Mouse (Mus musculus) intestine, embryonic 15.5 days (tissue): ENCODE measurements around the gene Tmem185a. TPM values are rescaled to one million over a fixed set of nuclear protein-coding genes. Genes with fewer than 3 reads are reported as not detected.
"Not testable (repeated sequence)": the region's sequence is repeated elsewhere in the genome, so short reads cannot be mapped to it uniquely, and the experiment has no call there.

Source experiments
- ATAC-seq: fragments of 200-750 bp; cut with Nextera tagmentation; 2 replicates; pipeline ENCODE4 v1.8.0; 2017; ENCODE audit warnings: moderate TSS enrichment, moderate library complexity
- H3K27ac ChIP-seq: fragments of 300-500 bp; sonication (generic); 2 replicates; pipeline ENCODE4 v1.5.1; 2015; ENCODE audit warnings: mild to moderate bottlenecking, inconsistent platforms
- H3K27me3 ChIP-seq: fragments of 300-500 bp; sonication (generic); replicated peaks from 2 replicates; pipeline ENCODE4 v1.6.1; 2015; ENCODE audit warnings: inconsistent platforms
- H3K36me3 ChIP-seq: fragments of 300-500 bp; sonication (generic); 2 replicates; pipeline ENCODE4 v1.6.1; 2015; ENCODE audit warnings: inconsistent platforms
- H3K4me1 ChIP-seq: fragments of 300-500 bp; sonication (generic); replicated peaks from 2 replicates; pipeline ENCODE4 v1.6.1; 2015; ENCODE audit warnings: inconsistent platforms
- H3K4me2 ChIP-seq: fragments of 300-500 bp; sonication (generic); replicated peaks from 2 replicates; pipeline ENCODE4 v1.6.1; 2015; ENCODE audit warnings: mild to moderate bottlenecking, inconsistent platforms
- H3K4me3 ChIP-seq: fragments of 300-500 bp; sonication (generic); replicated peaks from 2 replicates; pipeline ENCODE4 v1.5.1; 2015; ENCODE audit warnings: inconsistent platforms
- H3K9ac ChIP-seq: fragments of 300-500 bp; sonication (generic); 2 replicates; pipeline ENCODE4 v1.6.1; 2015; ENCODE audit warnings: inconsistent platforms
- H3K9me3 ChIP-seq: fragments of 300-500 bp; sonication (generic); 2 replicates; pipeline ENCODE4 v1.6.1; 2016; ENCODE audit warnings: inconsistent platforms
- WGBS: fragments of 180-500 bp; shearing (Covaris S2); methylation state at CpG from one replicate; pipeline ENCODE4 v1.1.7; 2015; 5-methylcytosine and 5-hydroxymethylcytosine counted together
- polyA plus RNA-seq: library from polyadenylated mRNA; unstranded; fragments of >200 nt; fragmentation: Nextera tagmentation; extraction: Ambion mirVana; gene quantifications from 2 replicates; pipeline ENCODE4 v1.2.1, GENCODE M21; 2015

The Tmem185a gene
- 34.2 and 38.3 TPM in 2 replicates for polyA plus RNA-seq

DNA sequence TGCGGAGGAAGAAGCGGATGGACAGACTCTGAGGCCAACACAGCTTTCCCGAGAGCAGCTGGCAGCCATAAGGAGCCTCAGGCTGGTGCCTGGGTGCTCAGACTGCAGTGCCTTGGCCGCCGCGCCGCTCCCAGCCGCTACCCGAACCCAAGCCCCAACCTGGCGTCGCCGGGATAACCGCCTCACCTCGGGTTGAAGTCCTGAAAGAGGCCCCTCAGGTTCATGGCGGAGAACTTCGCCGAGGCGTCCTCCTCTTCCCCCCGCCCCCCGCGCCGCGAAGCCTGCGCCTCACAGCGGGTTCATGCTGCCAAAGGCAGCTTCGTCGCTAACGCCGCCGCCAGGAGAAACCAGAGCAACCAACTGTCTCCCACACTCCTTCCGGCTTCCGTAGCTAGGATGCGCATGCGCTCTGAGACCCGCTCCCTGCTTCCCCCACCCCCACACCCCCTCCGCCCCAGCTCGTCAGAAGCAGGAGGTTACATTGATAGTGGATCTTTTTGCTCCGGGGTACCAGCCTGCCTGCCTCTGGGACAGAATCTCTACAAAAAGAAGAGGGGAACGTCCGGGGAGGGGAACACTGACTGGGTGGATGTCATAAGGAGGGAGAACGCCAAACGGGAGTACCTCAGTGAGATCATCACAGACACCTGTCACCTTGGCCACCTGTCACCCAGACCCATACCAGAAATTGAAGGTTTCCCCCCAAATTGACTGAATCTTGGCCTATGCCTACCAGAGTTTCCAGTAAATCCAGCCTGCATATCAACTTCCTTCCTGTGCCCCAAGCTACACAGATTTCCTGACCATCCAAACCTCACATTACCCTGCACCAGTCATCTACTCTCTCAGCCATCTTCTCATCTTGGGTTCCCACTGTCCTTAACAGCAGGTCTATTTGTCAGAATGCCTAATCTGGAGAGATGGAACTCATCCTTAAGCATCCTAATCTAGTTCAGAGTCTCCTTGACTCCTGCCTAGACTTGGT is at the start of gene Tmem185a:
TSS of gene Tmem185a (minus strand) at position 389 of the 985 bp plus-strand sequence.
- peak within 1 kb of the TSS; percentile 52 for H3K9ac ChIP-seq
- peak within 1 kb of the TSS; percentile 57 for H3K4me2 ChIP-seq
- ATAC-seq: peak; percentile 94
- H3K27ac ChIP-seq: peak within 1 kb of the TSS; percentile 71
- no peaks in the 10 kb centered on the region for H3K4me1 ChIP-seq
- H3K4me3 ChIP-seq: peak within 1 kb of the TSS; percentile 55
- H3K36me3 ChIP-seq: no peaks in the 10 kb centered on the region
- H3K9me3 ChIP-seq: no peaks in the 10 kb centered on the region
- no peaks in the 10 kb centered on the region for H3K27me3 ChIP-seq
- 24% methylated on average over 42 of the region's 42 CpGs for WGBS

DNA sequence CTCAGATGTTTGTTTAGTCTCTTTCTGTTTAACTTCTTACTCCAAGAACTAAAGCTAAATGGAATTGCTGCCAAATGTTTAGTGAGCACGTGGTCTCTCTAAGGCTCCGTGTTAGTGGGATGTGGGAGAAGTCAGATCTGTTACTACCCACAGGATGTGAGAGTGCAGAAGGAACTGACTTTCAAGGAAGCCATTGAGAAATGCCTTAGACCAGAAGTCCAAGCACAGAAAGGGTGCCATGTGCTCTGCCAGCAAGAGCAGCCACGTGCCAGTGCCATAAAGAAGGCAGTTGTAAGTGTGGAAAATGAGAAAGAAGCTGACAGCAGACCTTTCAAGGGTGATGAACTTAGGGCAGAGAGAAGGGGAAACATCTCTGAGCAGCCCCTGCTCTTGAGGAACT is 37.4 kb upstream of the Tmem185a start:
- ATAC-seq, H3K9me3 ChIP-seq, H3K4me3 ChIP-seq, H3K4me2 ChIP-seq, H3K4me1 ChIP-seq, H3K9ac ChIP-seq, H3K27me3 ChIP-seq, H3K27ac ChIP-seq, H3K36me3 ChIP-seq: not testable (repeated sequence)
- WGBS: 73% methylated on average over 3 of the region's 3 CpGs

DNA sequence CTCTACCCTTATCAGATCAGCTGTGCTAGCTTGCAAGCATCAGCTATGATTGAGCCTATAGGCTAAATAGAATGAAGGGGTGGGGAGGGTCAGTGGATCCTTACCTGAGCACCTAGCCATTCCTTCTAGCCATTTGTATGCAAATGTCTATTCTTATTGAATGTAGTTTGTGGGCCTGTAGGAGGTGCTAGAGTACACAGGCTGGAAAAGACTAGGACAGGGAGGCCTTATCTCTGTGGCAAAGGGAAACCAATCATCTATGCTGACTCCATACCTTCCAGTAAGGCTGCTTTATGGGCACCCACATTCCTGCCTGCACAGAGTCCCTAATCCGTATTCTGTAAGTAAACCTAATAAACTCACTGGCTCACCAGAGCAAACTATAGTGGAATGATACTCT is 10.3 kb upstream of the Tmem185a start:
- H3K9ac ChIP-seq, H3K27ac ChIP-seq, H3K4me3 ChIP-seq, H3K36me3 ChIP-seq, H3K9me3 ChIP-seq, H3K4me1 ChIP-seq, H3K4me2 ChIP-seq, H3K27me3 ChIP-seq, ATAC-seq: not testable (repeated sequence)
- no CpG with 5 or more reads among the region's 1 CpGs for WGBS

DNA sequence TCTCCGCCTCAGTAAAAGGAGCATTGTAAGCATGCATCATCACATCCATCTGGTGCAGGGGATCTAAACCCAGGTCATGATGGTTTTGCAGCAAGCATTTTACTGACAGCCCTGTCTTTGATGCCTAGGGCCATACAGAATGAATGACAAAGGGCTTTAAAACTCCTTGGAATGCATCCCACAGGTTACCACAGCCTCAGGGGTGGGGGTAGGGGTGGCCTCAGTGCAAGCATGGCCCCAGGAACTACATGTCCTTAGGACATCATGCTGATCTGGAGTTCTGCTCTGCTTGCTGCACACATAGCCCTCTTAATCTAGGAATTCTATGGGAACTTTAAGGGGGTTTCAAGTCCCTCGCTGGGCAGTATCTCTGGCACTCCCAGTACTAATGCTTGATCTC is 5.2 kb upstream of the Tmem185a start:
- ATAC-seq: no peak
- 73% methylated on average over 2 of the region's 2 CpGs for WGBS

DNA sequence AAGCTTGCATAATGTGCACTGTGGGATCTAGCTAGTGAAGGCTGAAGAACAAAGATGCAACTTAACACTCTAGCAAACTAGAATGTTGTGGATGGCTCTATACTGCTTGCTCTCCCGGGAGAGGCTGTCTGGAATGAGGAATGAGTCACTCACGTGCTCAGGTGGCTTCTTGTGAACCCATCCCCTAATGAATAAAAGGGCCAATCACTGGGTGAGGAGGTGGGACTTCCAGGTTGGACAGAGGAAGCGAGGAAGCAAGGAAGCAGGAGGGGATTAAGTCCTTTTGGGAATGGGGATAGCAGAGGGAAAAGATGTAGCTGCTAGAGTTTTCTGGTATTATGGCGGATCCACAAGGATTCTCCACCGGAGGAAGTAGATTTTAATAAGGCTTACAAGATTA is 1.7 kb upstream of the Tmem185a start:
- no peak overlapping the region for H3K27ac ChIP-seq
- H3K27me3 ChIP-seq: no peaks in the 10 kb centered on the region
- 58% methylated on average over 5 of the region's 5 CpGs for WGBS
- no peak overlapping the region for H3K9ac ChIP-seq
- H3K4me1 ChIP-seq: no peaks in the 10 kb centered on the region
- H3K9me3 ChIP-seq: no peaks in the 10 kb centered on the region
- H3K4me3 ChIP-seq: no peak overlapping the region
- no peak for ATAC-seq
- H3K4me2 ChIP-seq: no peak overlapping the region
- H3K36me3 ChIP-seq: no peaks in the 10 kb centered on the region

More for the DNA sequence above, 5.2 kb upstream of the Tmem185a start:
- Histone ChIP-seq H3K4me1 (no peaks in the 10 kb centered on the region), H3K27ac (no peak overlapping the region), H3K9me3 (no peaks in the 10 kb centered on the region), H3K27me3 (no peaks in the 10 kb centered on the region), H3K9ac (no peak overlapping the region), H3K36me3 (no peaks in the 10 kb centered on the region), H3K4me3 (no peak overlapping the region), H3K4me2 (no peak overlapping the region)

DNA sequence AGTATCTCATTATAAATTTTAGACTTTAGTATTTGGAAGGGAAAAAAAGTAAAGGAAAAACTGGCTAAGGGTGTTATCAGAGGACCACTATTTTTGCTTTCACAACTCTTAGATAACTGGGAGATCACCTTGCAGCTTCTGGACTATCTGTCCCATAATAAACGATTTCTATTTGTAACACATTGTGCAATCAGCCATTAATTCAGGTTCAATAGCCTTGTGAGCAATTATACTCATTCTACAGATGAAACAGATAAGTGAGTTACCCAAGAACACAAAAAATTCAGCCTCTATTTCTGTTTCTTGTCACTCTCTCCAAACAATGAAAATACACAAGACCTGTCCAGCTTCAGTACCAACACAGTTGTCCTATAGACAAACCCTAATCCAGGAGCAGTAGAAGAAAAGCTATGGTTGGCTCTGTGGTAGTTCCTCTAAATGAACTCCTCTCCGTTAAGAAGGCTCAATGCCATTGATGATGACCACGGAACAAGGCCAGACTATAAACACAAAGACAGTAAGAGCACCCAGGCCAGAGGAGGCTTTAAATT is 1.7 kb downstream of the Tmem185a start:
- no peaks in the 10 kb centered on the region for H3K27me3 ChIP-seq
- H3K4me2 ChIP-seq: peak overlapping the region; percentile 57
- H3K4me3 ChIP-seq: peak overlapping the region; percentile 55; the same call in 1 of the 2 replicates
- no peak for ATAC-seq
- H3K27ac ChIP-seq: no peak overlapping the region
- H3K9me3 ChIP-seq: no peaks in the 10 kb centered on the region
- no peaks in the 10 kb centered on the region for H3K36me3 ChIP-seq
- H3K9ac ChIP-seq: no peak overlapping the region
- H3K4me1 ChIP-seq: no peaks in the 10 kb centered on the region
- WGBS: 70% methylated on average over 3 of the region's 3 CpGs

DNA sequence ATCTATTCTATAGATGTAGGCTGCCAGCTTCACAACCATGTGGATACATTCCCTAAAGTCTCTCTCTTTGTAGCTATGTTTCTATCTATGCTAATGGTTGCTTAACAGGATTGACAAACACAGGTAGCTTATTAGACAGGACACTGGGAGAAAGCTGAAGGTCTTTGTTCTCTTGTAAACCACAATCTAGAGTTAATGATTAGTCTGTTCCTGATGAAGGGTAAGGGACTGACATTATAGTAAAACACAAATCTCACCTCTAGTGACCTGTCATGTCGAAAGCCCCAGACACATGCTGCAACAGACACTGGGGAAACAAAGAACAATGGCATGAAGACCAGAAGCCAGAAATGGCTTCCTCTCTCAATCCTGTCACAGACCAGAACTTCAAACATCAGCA is 10.1 kb downstream of the Tmem185a start:
- no peak overlapping the region for H3K9ac ChIP-seq
- H3K4me1 ChIP-seq: no peaks in the 10 kb centered on the region
- no peak overlapping the region for H3K4me2 ChIP-seq
- H3K27ac ChIP-seq: no peak overlapping the region
- 38% methylated on average over 1 of the region's 1 CpGs for WGBS
- H3K27me3 ChIP-seq: no peaks in the 10 kb centered on the region
- no peaks in the 10 kb centered on the region for H3K9me3 ChIP-seq
- H3K4me3 ChIP-seq: no peak overlapping the region
- H3K36me3 ChIP-seq: no peaks in the 10 kb centered on the region
- no peak for ATAC-seq

DNA sequence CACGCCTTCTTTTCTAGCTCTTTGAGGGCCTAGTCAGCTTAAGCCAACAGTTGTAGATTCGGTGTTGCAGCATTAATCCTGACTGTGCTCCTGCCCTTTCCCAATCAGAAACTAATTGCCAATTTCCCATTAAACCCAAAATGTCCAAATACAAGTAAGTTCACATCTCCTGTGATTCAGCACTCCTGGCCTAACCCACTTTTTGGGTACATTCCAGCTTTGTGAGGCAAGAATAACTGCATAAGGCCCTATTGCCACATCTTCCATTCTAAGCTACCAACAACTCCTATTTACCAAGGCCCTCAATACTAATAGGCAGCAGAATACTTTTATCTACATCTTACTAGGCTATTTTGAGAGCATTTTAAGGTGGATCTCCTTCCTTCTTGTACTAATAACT is 11.5 kb downstream of the Tmem185a start:
- WGBS: 79% methylated on average over 2 of the region's 2 CpGs
- no peaks in the 10 kb centered on the region for H3K4me1 ChIP-seq
- H3K4me2 ChIP-seq: no peak overlapping the region
- no peak overlapping the region for H3K27ac ChIP-seq
- no peak overlapping the region for H3K9ac ChIP-seq
- H3K4me3 ChIP-seq: no peak overlapping the region
- H3K36me3 ChIP-seq: no peaks in the 10 kb centered on the region
- no peaks in the 10 kb centered on the region for H3K27me3 ChIP-seq
- no peaks in the 10 kb centered on the region for H3K9me3 ChIP-seq
- ATAC-seq: no peak

DNA sequence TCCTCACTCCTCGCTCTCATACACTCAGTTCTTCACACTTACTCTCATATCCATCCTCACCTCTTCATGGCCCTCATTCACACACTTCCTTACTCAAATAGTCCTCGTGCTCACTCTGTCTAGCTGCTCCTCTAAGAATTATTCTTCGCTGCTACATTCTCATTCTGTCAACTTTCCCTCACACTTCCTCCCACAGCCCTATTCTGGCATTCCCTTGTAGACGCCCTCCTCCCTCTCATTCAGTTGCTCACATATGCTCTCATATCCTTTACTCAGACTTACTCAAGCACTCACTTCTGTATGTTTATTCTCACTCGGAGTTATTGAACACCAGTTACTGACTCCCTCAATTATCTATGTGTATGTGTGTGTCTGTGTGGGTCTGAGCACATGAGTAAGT is 13.4 kb downstream of the Tmem185a start:
- no peak overlapping the region for H3K4me2 ChIP-seq
- no peak for ATAC-seq
- 82% methylated on average over 5 of the region's 5 CpGs for WGBS
- no peak overlapping the region for H3K4me3 ChIP-seq
- no peak overlapping the region for H3K27ac ChIP-seq
- H3K36me3 ChIP-seq: no peaks in the 10 kb centered on the region
- no peaks in the 10 kb centered on the region for H3K9me3 ChIP-seq
- H3K27me3 ChIP-seq: no peaks in the 10 kb centered on the region
- H3K9ac ChIP-seq: no peak overlapping the region
- no peaks in the 10 kb centered on the region for H3K4me1 ChIP-seq

DNA sequence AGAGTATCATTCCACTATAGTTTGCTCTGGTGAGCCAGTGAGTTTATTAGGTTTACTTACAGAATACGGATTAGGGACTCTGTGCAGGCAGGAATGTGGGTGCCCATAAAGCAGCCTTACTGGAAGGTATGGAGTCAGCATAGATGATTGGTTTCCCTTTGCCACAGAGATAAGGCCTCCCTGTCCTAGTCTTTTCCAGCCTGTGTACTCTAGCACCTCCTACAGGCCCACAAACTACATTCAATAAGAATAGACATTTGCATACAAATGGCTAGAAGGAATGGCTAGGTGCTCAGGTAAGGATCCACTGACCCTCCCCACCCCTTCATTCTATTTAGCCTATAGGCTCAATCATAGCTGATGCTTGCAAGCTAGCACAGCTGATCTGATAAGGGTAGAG is 24.6 kb downstream of the Tmem185a start:
- H3K27ac ChIP-seq, H3K9me3 ChIP-seq, H3K9ac ChIP-seq, H3K27me3 ChIP-seq, H3K4me3 ChIP-seq, H3K4me1 ChIP-seq, ATAC-seq, H3K4me2 ChIP-seq, H3K36me3 ChIP-seq: not testable (repeated sequence)
- WGBS: no CpG with 5 or more reads among the region's 1 CpGs

DNA sequence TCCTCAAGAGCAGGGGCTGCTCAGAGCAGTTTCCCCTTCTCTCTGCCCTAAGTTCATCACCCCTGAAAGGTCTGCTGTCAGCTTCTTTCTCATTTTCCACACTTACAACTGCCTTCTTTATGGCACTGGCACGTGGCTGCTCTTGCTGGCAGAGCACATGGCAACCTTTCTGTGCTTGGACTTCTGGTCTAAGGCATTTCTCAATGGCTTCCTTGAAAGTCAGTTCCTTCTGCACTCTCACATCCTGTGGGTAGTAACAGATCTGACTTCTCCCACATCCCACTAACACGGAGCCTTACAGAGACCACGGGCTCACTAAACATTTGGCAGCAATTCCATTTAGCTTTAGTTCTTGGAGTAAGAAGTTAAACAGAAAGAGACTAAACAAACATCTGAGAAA is 51.5 kb downstream of the Tmem185a start:
- H3K4me2 ChIP-seq, H3K4me3 ChIP-seq, H3K27me3 ChIP-seq, H3K27ac ChIP-seq, H3K9me3 ChIP-seq, ATAC-seq, H3K36me3 ChIP-seq, H3K4me1 ChIP-seq, H3K9ac ChIP-seq: not testable (repeated sequence)
- 74% methylated on average over 3 of the region's 3 CpGs for whole genome bisulfite sequencing
